Mouse (Mus musculus) colon, adult 2 months (tissue): ENCODE data around the gene Ccr10. TPM values are rescaled to one million over a fixed set of nuclear protein-coding genes. Genes with fewer than 3 reads are reported as not detected.

Experiments
- polyA plus RNA-seq: library from polyadenylated mRNA; depleted of rRNA; stranded (reverse); fragments of >200 nt; gene quantifications from 2 replicates; pipeline ENCODE4 v1.2.3, GENCODE M21; 2012; rRNA removed

Ccr10 gene
- polyA plus RNA-seq = 8.8 and 15.4 TPM in 2 replicates

DNA sequence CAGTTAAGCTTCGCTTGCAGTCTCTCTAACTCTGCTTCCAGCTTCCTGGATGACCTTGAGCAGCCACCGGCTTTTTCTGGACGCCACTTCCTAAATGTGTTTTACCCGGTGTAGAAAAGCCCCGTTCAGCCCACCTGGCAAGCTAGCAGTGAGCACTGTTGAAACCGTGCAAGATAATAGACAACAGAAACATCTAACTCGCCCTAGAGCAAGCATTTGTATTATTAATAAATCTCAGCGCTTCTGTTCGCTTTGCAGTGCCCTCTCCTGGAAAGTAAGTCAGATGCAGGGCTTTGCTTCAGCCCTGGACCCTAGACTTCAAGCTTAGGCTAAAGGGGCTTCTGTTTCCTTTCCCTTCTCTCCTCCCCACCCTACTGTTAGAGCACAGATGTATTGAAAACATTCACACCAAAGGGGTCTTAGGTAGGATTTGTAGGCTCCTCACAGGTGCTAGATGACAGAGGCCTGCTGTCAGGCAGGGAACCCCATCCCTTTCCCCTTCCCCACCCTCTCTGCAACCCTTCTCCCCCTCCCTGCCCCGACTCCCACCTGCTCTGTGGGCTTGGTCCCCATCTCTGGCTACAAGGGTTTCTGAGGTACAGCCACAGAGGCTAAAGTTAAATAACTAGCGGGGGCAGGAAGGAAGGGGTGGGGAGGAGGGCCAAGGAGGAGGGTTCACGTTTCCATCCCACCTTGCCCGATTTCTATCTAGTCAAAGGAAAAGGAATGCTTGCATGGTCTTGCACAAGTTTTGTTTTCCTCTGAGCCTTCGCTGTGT, at the start of gene Ccr10:
TSS of gene Ccr10 (minus strand) at position 593 of the 778 bp plus-strand sequence.

DNA sequence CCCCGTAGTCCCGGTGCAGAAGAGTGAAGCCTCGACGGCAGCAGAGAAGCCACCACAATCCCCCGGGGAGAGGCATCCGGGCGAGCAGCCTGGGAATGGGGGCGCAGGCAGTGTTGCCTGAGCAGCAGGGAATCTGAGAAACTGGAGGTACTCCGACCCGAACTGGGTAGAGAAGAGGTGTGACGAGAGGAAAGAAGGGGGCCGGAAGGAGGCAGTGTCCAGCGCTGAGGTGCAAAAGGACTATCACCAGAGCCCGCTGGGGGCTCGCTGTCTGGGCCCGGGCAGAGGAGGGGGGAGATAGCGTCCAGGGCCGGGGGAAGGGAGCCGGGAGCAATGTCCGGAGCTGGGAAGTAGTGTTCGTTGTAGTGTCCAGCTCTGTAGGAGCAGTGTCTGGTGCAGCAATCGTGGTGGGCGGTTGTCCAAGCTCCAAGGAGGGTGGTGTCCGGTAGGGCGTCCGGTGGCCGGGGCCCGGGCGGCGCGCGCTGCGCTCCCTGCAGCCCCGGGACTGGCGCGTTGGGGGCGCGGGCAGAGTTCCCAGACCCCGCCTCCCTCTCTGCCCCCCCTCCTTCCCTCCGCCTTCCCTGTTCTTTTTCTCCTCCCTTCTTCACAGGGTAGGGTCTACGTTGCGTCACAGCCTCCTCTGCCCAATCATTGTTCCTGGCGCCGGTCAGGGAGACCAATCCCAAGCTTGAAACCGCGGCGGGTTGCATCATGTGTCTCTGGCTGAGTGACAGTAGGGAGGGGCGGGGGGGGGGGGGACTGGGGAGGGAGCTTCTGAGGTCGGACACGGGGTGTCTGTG, 4.2 kb downstream of the Ccr10 start, which contains the start of gene Plekhh3:
TSS of gene Plekhh3 (minus strand) at position 541 of the 800 bp plus-strand sequence.

DNA sequence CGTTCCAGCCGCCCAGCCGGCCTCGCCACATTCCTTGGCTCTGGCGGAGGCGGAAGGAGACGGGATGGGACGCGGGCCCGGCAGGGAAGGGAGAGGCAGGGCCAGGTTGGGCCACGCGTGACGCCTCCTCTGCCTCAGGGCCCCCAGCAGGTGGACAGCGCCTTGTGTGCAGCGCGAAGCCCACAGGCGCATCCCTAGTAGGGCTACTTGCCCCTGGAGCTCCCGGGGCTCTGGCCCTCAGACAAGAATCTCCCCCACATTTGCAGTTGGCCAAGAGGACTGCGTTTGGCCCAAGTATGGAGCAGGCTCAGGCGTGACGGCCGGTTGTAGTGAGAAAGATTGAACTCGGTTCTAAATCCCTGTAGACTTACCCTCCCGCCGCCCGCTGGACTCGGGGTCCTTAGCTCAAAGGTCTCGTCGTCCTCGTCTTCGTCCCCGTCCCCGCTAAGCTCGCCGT, 4.9 kb downstream of the Ccr10 start, which contains the start of gene Cntnap1:
TSS of gene Cntnap1 (plus strand) at position 170 of the 457 bp plus-strand sequence.

DNA sequence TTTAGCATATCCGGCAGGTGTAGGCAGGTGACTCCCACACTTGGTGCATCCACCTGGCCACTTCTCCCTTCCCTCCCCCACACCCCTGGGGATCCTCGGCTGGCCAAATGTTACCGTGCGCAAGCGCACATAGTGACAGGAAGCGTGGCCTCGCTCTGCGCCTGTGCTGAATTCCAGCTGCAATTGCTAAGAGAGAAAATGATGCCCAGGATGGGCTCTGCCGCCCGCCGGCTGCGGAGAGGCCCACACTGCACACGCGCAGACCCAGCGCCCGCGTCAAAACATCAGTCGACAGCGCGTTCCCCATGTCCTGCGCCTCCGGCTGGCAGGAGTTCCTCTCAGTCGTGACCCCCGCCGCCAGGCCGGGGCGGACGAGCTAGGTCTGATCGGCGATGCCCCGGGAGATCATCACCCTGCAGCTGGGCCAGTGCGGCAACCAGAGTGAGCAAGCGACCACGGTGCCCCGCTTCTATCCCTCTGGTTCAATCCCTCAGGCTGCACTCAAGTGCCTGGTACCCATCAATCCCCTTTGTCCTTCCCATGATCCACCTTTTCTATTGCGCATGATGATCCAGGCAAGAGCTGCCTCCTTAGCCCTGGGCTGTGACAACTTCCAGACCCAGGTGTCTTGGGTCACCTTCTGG, 19.4 kb downstream of the Ccr10 start, which contains the start of gene Tubg2:
TSS of gene Tubg2 (plus strand) at position 180 of the 644 bp plus-strand sequence.

Other genes starting within 250 kb of the Ccr10 start
- gene Stat3, start 235.9 kb downstream of the Ccr10 start, polyA plus RNA-seq = 81.1 and 88.3 TPM in 2 replicates
- 113 and 115 TPM in 2 replicates for gene Cavin1, start 204.6 kb downstream of the Ccr10 start, polyA plus RNA-seq
- gene Atp6v0a1, start 166.0 kb downstream of the Ccr10 start, polyA plus RNA-seq = 55.1 and 69.7 TPM in 2 replicates
- 43.0 and 43.7 TPM in 2 replicates for gene Naglu, start 105.4 kb downstream of the Ccr10 start, polyA plus RNA-seq
- gene Hsd17b1, start 97.0 kb downstream of the Ccr10 start, polyA plus RNA-seq = 0.41 and 0.91 TPM in 2 replicates
- 47.4 and 55.8 TPM in 2 replicates for gene Coasy, start 92.9 kb downstream of the Ccr10 start, polyA plus RNA-seq
- 80.5 and 109 TPM in 2 replicates for gene Mlx, start 88.2 kb downstream of the Ccr10 start, polyA plus RNA-seq
- 1.1 and 1.2 TPM in 2 replicates for gene Psmc3ip, start 80.0 kb downstream of the Ccr10 start, polyA plus RNA-seq
- 67.8 and 73.7 TPM in 2 replicates for gene Retreg3, start 55.5 kb downstream of the Ccr10 start, polyA plus RNA-seq
- 12.8 and 14.3 TPM in 2 replicates for gene Tubg1, start 55.5 kb downstream of the Ccr10 start, polyA plus RNA-seq
- 3.8 and 4.6 TPM in 2 replicates for gene Tubg2, start 19.5 kb downstream of the Ccr10 start, polyA plus RNA-seq
- 8.2 and 8.3 TPM in 2 replicates for gene Cntnap1, start 4.9 kb downstream of the Ccr10 start, polyA plus RNA-seq
- 47.1 and 53.0 TPM in 2 replicates for gene Plekhh3, start 4.1 kb downstream of the Ccr10 start, polyA plus RNA-seq
- 32.4 and 34.9 TPM in 2 replicates for gene Ezh1, start 51.0 kb upstream of the Ccr10 start, polyA plus RNA-seq
- 35.2 and 41.7 TPM in 2 replicates for gene Ramp2, start 70.6 kb upstream of the Ccr10 start, polyA plus RNA-seq
- 115 and 129 TPM in 2 replicates for gene Vps25, start 78.3 kb upstream of the Ccr10 start, polyA plus RNA-seq
- gene Wnk4, start 85.1 kb upstream of the Ccr10 start, polyA plus RNA-seq = 22.2 and 23.9 TPM in 2 replicates
- 0.54 and 0.91 TPM in 2 replicates for gene Cntd1, start 103.6 kb upstream of the Ccr10 start, polyA plus RNA-seq
- 727 and 839 TPM in 2 replicates for gene Coa3, start 103.7 kb upstream of the Ccr10 start, polyA plus RNA-seq
- gene Becn1, start 126.8 kb upstream of the Ccr10 start, polyA plus RNA-seq = 101 and 135 TPM in 2 replicates
- gene Psme3, start 140.8 kb upstream of the Ccr10 start, polyA plus RNA-seq = 31.2 and 34.3 TPM in 2 replicates
- gene Aoc2, start 149.6 kb upstream of the Ccr10 start, polyA plus RNA-seq = 5.0 and 5.5 TPM in 2 replicates
- gene Aoc3, start 155.2 kb upstream of the Ccr10 start, polyA plus RNA-seq = 22.5 and 22.8 TPM in 2 replicates
- gene G6pc, start 192.1 kb upstream of the Ccr10 start, polyA plus RNA-seq = not detected in 2 replicates
- gene Aarsd1, start 242.2 kb upstream of the Ccr10 start, polyA plus RNA-seq = 15.9 and 18.9 TPM in 2 replicates
- 0.09 and 0.55 TPM in 2 replicates for gene Gm27029, start 249.4 kb upstream of the Ccr10 start, polyA plus RNA-seq
- 25.0 and 27.2 TPM in 2 replicates for gene Rundc1, start 249.6 kb upstream of the Ccr10 start, polyA plus RNA-seq
- gene Ptges3l, start 249.9 kb upstream of the Ccr10 start, polyA plus RNA-seq = 4.5 TPM in 2 replicates